Mouse (Mus musculus) CH12.LX (cell line): ENCODE measurements around the gene Vgll3. TPM values are rescaled to one million over a fixed set of nuclear protein-coding genes. Genes with fewer than 3 reads are reported as not detected.

Experiments
- DNase-seq: peaks from one replicate; pipeline ENCODE4 v3.0.0-alpha.2; 2013; ENCODE audit errors: extremely low read depth
- H3K27ac ChIP-seq: 2 replicates; pipeline ENCODE4 v1.5.1; 2012; ENCODE audit warnings: low read depth, mild to moderate bottlenecking, control low read depth, moderate library complexity; ENCODE audit not compliant: insufficient read depth
- H3K27me3 ChIP-seq: replicated peaks from 2 replicates; pipeline ENCODE3; 2012; ENCODE audit warnings: inconsistent platforms
- H3K36me3 ChIP-seq, 2 experiments: replicated peaks in 1 of 2; 2 replicates each; pipeline versions ENCODE3 to v1.6.1; 2012; ENCODE audit warnings: inconsistent platforms in 1 of 2, low read length in 1 of 2, mild to moderate bottlenecking in 1 of 2, mixed read lengths in 1 of 2, moderate library complexity in 1 of 2; ENCODE audit not compliant: control insufficient read depth in 1 of 2, insufficient read depth in 1 of 2
- H3K4me1 ChIP-seq, 2 experiments: 2 replicates each; pipeline ENCODE4 v1.6.1; 2012; ENCODE audit warnings: inconsistent platforms in 1 of 2, moderate library complexity in 1 of 2; ENCODE audit not compliant: insufficient read depth in 2 of 2, control insufficient read depth in 1 of 2
- H3K4me2 ChIP-seq: 2 replicates; pipeline ENCODE4 v1.6.1; 2012; ENCODE audit warnings: low read depth, mild to moderate bottlenecking, control low read depth; ENCODE audit not compliant: poor library complexity, insufficient read depth, severe bottlenecking
- H3K4me3 ChIP-seq, 3 experiments: fragments of 150-350 bp in 1 of 3; sonication (generic) in 1 of 3; replicated peaks in 1 of 3; 2 replicates each; pipeline versions ENCODE3 to v1.5.1; 2011 to 2012; ENCODE audit warnings: low read depth in 2 of 3, low read length in 2 of 3, mild to moderate bottlenecking in 2 of 3, moderate library complexity in 2 of 3, control low read depth in 1 of 3, improper control_type of control experiment in 1 of 3, inconsistent platforms in 1 of 3, mixed read lengths in 1 of 3; ENCODE audit not compliant: poor library complexity in 1 of 3
- H3K79me2 ChIP-seq: replicated peaks from 2 replicates; pipeline ENCODE4 v1.6.1; 2012; ENCODE audit warnings: mild to moderate bottlenecking, moderate library complexity; ENCODE audit not compliant: control insufficient read depth, poor library complexity, insufficient read depth, severe bottlenecking; ENCODE audit errors: extremely low read depth
- H3K9ac ChIP-seq: 2 replicates; pipeline ENCODE4 v1.6.1; 2012; ENCODE audit warnings: low read depth, mild to moderate bottlenecking, control low read depth, moderate library complexity; ENCODE audit not compliant: insufficient read depth
- H3K9me3 ChIP-seq: replicated peaks from 2 replicates; pipeline ENCODE3; 2012; ENCODE audit warnings: low read length, inconsistent platforms, mixed read lengths
- CHD1 ChIP-seq: IDR thresholded peaks from 2 replicates; pipeline ENCODE4 v1.6.1; 2012; ENCODE audit warnings: low read depth, low read length, improper control_type of control experiment, inconsistent platforms
- CHD2 ChIP-seq: IDR thresholded peaks from 2 replicates; pipeline ENCODE4 v1.6.1; 2011; ENCODE audit warnings: low read length, improper control_type of control experiment
- CTCF ChIP-seq, 2 experiments: IDR thresholded peaks in 1 of 2; conservative IDR thresholded peaks in 1 of 2; 2 replicates each; pipeline ENCODE4 v1.5.1; 2011 to 2012; ENCODE audit warnings: low read depth in 2 of 2, low read length in 2 of 2, improper control_type of control experiment in 1 of 2, inconsistent platforms in 1 of 2, mild to moderate bottlenecking in 1 of 2, moderate library complexity in 1 of 2
- E2F4 ChIP-seq: IDR thresholded peaks from 2 replicates; pipeline ENCODE4 v1.6.1; 2011; ENCODE audit warnings: low read depth, low read length, improper control_type of control experiment; ENCODE audit not compliant: insufficient replicate concordance
- ELF1 ChIP-seq: IDR thresholded peaks from 2 replicates; pipeline ENCODE4 v1.6.1; 2014; ENCODE audit warnings: low read depth, mild to moderate bottlenecking, inconsistent platforms, low read length, improper control_type of control experiment
- EP300 ChIP-seq: IDR thresholded peaks from 2 replicates; pipeline ENCODE4 v1.6.1; 2011; ENCODE audit warnings: low read length, improper control_type of control experiment
- ETS1 ChIP-seq: conservative IDR thresholded peaks from 2 replicates; pipeline ENCODE4 v1.6.1; 2012; ENCODE audit warnings: low read depth, mild to moderate bottlenecking, inconsistent platforms, low read length, improper control_type of control experiment, moderate library complexity
- GABPA ChIP-seq: IDR thresholded peaks from 2 replicates; pipeline ENCODE4 v1.6.1; 2012; ENCODE audit warnings: low read depth, low read length, improper control_type of control experiment, inconsistent platforms; ENCODE audit not compliant: insufficient replicate concordance
- HCFC1 ChIP-seq: IDR thresholded peaks from 2 replicates; pipeline ENCODE4 v1.6.1; 2012; ENCODE audit warnings: low read depth, mild to moderate bottlenecking, inconsistent platforms, low read length, improper control_type of control experiment
- IRF4 ChIP-seq: IDR thresholded peaks from 2 replicates; pipeline ENCODE4 v1.6.1; 2014; ENCODE audit warnings: low read depth, mild to moderate bottlenecking, inconsistent platforms, low read length, improper control_type of control experiment
- JUND ChIP-seq: conservative IDR thresholded peaks from 2 replicates; pipeline ENCODE4 v1.6.1; 2011; ENCODE audit warnings: low read depth, low read length, improper control_type of control experiment
- MAX ChIP-seq: IDR thresholded peaks from 2 replicates; pipeline ENCODE4 v1.6.1; 2011; ENCODE audit warnings: low read length, improper control_type of control experiment
- MEF2A ChIP-seq: IDR thresholded peaks from 2 replicates; pipeline ENCODE4 v1.6.1; 2014; ENCODE audit warnings: low read depth, mild to moderate bottlenecking, inconsistent platforms, low read length, improper control_type of control experiment, borderline replicate concordance
- MXI1 ChIP-seq: IDR thresholded peaks from 2 replicates; pipeline ENCODE4 v1.6.1; 2011; ENCODE audit warnings: mild to moderate bottlenecking, low read depth, low read length, improper control_type of control experiment
- MYC ChIP-seq: IDR thresholded peaks from 2 replicates; pipeline ENCODE4 v1.6.1; 2011; ENCODE audit warnings: low read depth, mild to moderate bottlenecking, improper control_type of control experiment, low read length
- NELFE ChIP-seq: IDR thresholded peaks from 2 replicates; pipeline ENCODE4 v1.6.1; 2011; ENCODE audit warnings: low read depth, low read length, improper control_type of control experiment
- PAX5 ChIP-seq: IDR thresholded peaks from 2 replicates; pipeline ENCODE4 v1.6.1; 2012; ENCODE audit warnings: low read length, inconsistent platforms, mixed read lengths
- POLR2AphosphoS2 ChIP-seq: IDR thresholded peaks from 2 replicates; pipeline ENCODE4 v1.6.1; 2011; ENCODE audit warnings: low read depth, low read length, improper control_type of control experiment
- RCOR1 ChIP-seq: conservative IDR thresholded peaks from 2 replicates; pipeline ENCODE4 v1.6.1; 2012; ENCODE audit warnings: low read depth, mild to moderate bottlenecking, inconsistent platforms, low read length, improper control_type of control experiment
- SIN3A ChIP-seq: IDR thresholded peaks from 2 replicates; pipeline ENCODE4 v1.6.1; 2012; ENCODE audit warnings: low read length, improper control_type of control experiment, inconsistent platforms
- SMC3 ChIP-seq: IDR thresholded peaks from 2 replicates; pipeline ENCODE4 v1.6.1; 2011; ENCODE audit warnings: low read depth, low read length, improper control_type of control experiment
- TBP ChIP-seq: conservative IDR thresholded peaks from 2 replicates; pipeline ENCODE4 v1.6.1; 2011; ENCODE audit warnings: low read depth, low read length, improper control_type of control experiment
- TCF12 ChIP-seq: IDR thresholded peaks from 2 replicates; pipeline ENCODE4 v1.6.1; 2014; ENCODE audit warnings: low read depth, mild to moderate bottlenecking, inconsistent platforms, low read length, improper control_type of control experiment
- UBTF ChIP-seq: IDR thresholded peaks from 2 replicates; pipeline ENCODE4 v1.6.1; 2012; ENCODE audit warnings: low read depth, mild to moderate bottlenecking, inconsistent platforms, low read length, improper control_type of control experiment, moderate library complexity
- USF1 ChIP-seq: IDR thresholded peaks from 2 replicates; pipeline ENCODE4 v1.6.1; 2014; ENCODE audit warnings: low read depth, mild to moderate bottlenecking, inconsistent platforms, low read length, improper control_type of control experiment
- ZC3H11A ChIP-seq: IDR thresholded peaks from 2 replicates; pipeline ENCODE4 v1.6.1; 2012; ENCODE audit warnings: low read depth, mild to moderate bottlenecking, inconsistent platforms, low read length, improper control_type of control experiment
- ZKSCAN1 ChIP-seq: IDR thresholded peaks from 2 replicates; pipeline ENCODE4 v1.6.1; 2012; ENCODE audit warnings: low read depth, inconsistent platforms, low read length, improper control_type of control experiment, borderline replicate concordance
- ZMIZ1 ChIP-seq: IDR thresholded peaks from 2 replicates; pipeline ENCODE4 v1.6.1; 2012; ENCODE audit warnings: low read depth, mild to moderate bottlenecking, inconsistent platforms, low read length, improper control_type of control experiment
- ZNF384 ChIP-seq: IDR thresholded peaks from 2 replicates; pipeline ENCODE4 v1.6.1; 2012; ENCODE audit warnings: low read depth, low read length, improper control_type of control experiment, inconsistent platforms
- dilution Hi-C: fragments of 300-500 bp; cut with MboI; formaldehyde crosslinking; loops from 2 replicates; pipeline ENCODE4 v1.14.3; 2020; ENCODE audit warnings: low sequenced_read_pairs; ENCODE audit not compliant: extremely low pct_unique_long_range_greater_than_20kb, extremely low pct_ligation_motif_present
- in situ Hi-C: fragments of 300-500 bp; cut with MboI; formaldehyde crosslinking; loops from 3 replicates; pipeline ENCODE4 v1.14.3; 2019; ENCODE audit warnings: low sequenced_read_pairs, low pct_ligation_motif_present, low pct_unique_long_range_greater_than_20kb, mixed read lengths
- polyA plus RNA-seq: library from polyadenylated mRNA; unstranded; fragments of >175 nt; gene quantifications from 2 replicates; pipeline ENCODE4 v1.2.1, GENCODE M21; 2012; ENCODE audit warnings: low read depth; ENCODE audit not compliant: insufficient read length
- total RNA-seq, 2 experiments: library from RNA; depleted of rRNA; stranded (reverse); fragments of 300-350 nt in 1 of 2; fragments of >200 nt in 1 of 2; gene quantifications; 2 replicates each; pipeline ENCODE4 v1.2.3; 2012 to 2014

Gene Vgll3
- total and polyA plus RNA-seq, 3 experiments = not detected

DNA sequence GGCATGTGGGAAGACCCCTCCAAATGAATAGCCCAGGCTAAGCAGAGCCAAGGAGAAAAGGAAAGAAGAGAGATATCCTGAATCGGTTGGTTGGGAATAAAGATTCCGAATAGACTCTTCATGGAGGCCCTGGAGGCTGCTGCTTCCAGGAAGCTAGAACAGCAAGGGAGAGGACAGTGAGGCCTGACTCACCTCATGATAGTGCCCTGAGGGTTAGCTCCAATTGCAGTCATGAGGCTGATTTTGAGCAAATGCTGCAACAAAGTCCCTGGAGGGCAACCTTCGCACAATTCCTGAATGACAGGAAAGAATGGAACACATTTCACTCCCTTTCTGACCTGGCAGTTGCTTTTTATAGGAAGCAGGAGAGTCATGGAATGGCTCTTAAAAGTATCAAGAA, 19.7 kb downstream of the Vgll3 start:
- Histone ChIP-seq H3K36me3 (no peaks in the 10 kb centered on the region), H3K9me3 (peaks cover 57% of the 10 kb centered on the region), H3K27ac (no peak overlapping the region), H3K4me1 (no peaks in the 10 kb centered on the region), H3K79me2 (no peaks in the 10 kb centered on the region)
- TF ChIP-seq NELFE = no peak
- no peak for TF ChIP-seq CTCF (conservative IDR thresholded peaks at IDR 0.05 in 1 of 2, IDR thresholded peaks at IDR 0.05 in 1 of 2; ENCODE audit: low read depth in 2 of 2, low read length in 2 of 2)
- TF ChIP-seq ELF1 = no peak
- no peak for TF ChIP-seq E2F4
- TF ChIP-seq GABPA = no peak
- TF ChIP-seq MXI1 = no peak
- no peak for TF ChIP-seq MEF2A
- TF ChIP-seq EP300 = no peak
- no peak for TF ChIP-seq TCF12
- TF ChIP-seq PAX5 = no peak
- TF ChIP-seq MAX = no peak
- TF ChIP-seq UBTF = no peak
- TF ChIP-seq ZMIZ1 = no peak
- TF ChIP-seq ZC3H11A = no peak
- no peak for TF ChIP-seq ETS1
- no peak for TF ChIP-seq TBP
- TF ChIP-seq, all 38 proteins: peak for 0
- in situ Hi-C loops = no loop called here
- Histone ChIP-seq H3K4me3 (no peak overlapping the region), H3K4me2 (no peak overlapping the region), H3K27me3 (no peaks in the 10 kb centered on the region), H3K9ac (no peak overlapping the region)
- DNase-seq = no peak
- dilution Hi-C loops = no loop called here

DNA sequence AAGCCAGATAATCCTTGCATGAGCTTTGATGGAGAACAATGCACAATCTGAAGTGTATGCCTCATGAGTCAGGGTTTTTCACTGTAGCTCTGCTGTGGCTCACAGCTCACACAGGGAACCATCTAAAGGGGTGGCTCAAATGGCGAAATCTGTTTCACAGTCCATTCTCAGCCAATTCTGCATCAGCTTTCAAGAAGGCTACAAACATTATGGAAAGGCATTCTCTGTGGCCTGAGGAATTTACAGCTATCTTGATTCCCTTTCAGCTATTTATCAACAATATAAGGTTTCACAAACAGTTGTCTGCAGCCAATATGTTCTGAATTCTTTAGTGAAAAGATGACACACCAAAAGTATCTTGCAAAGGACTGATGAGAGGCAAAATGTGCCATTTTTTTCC, 35.1 kb downstream of the Vgll3 start:
- Histone ChIP-seq H3K27ac (no peak overlapping the region), H3K36me3 (no peaks in the 10 kb centered on the region), H3K4me2 (no peak overlapping the region), H3K4me1 (no peaks in the 10 kb centered on the region), H3K9ac (no peak overlapping the region), H3K27me3 (no peaks in the 10 kb centered on the region), H3K79me2 (no peaks in the 10 kb centered on the region), H3K4me3 (no peak overlapping the region), H3K9me3 (peaks cover 41% of the 10 kb centered on the region)
- no peak for TF ChIP-seq CHD1
- no peak for TF ChIP-seq CHD2
- no peak for TF ChIP-seq USF1
- no peak for TF ChIP-seq SMC3
- TF ChIP-seq POLR2AphosphoS2 = no peak
- no peak for TF ChIP-seq IRF4
- TF ChIP-seq SIN3A = no peak
- TF ChIP-seq ZNF384 = no peak
- no peak for TF ChIP-seq RCOR1
- TF ChIP-seq ZKSCAN1 = no peak
- no peak for TF ChIP-seq E2F4
- TF ChIP-seq MYC = no peak
- no peak for TF ChIP-seq HCFC1
- TF ChIP-seq JUND = no peak
- no peak for TF ChIP-seq MXI1
- TF ChIP-seq ZMIZ1 = no peak
- in situ Hi-C loops (no loop called here), dilution Hi-C loops (no loop called here)
- DNase-seq = no peak
